Mouse (Mus musculus): ENCODE data around the gene Slc45a2. TPM values are rescaled to one million over a fixed set of nuclear protein-coding genes. Genes with fewer than 3 reads are reported as not detected.
"Not testable (repeated sequence)": the region's sequence is repeated elsewhere in the genome, so short reads cannot be mapped to it uniquely, and the experiment has no call there.

Gene Slc45a2
- not detected for total RNA-seq (2021)
- long read RNA-seq, experiment 1: 0 reads
- long read RNA-seq, experiment 2: 0 reads

- DNase-seq: no peak
These were observed at the start of gene Slc45a2 for GRCm38 (mm10) chr15:11000421-11000820. Gene Slc45a2 (plus strand): TSS chr15:11000721.

GRCm38 (mm10) chr15:10951951-10952759 is 48.4 kb upstream of the Slc45a2 start, which contains the start of gene C1qtnf3:
Gene C1qtnf3 (plus strand): TSS chr15:10952332.
- DNase-seq: peak in 1 of 2 experiments; percentile 6

- no peak for DNase-seq
These were observed 47.7 kb upstream of the Slc45a2 start for GRCm38 (mm10) chr15:10952760-10953305.

- no peak for DNase-seq
These were observed 47.1 kb upstream of the Slc45a2 start for GRCm38 (mm10) chr15:10953465-10953864.

- DNase-seq: no peak
These were observed 46.0 kb upstream of the Slc45a2 start for GRCm38 (mm10) chr15:10954381-10955016.

GRCm38 (mm10) chr15:10955156-10955555 is 45.4 kb upstream of the Slc45a2 start:
- DNase-seq: no peak

GRCm38 (mm10) chr15:10956706-10957105 is 43.8 kb upstream of the Slc45a2 start:
- no peak for DNase-seq

- no peak for DNase-seq
These were observed 41.1 kb upstream of the Slc45a2 start for GRCm38 (mm10) chr15:10959277-10960026.

GRCm38 (mm10) chr15:10960267-10960666 is 40.3 kb upstream of the Slc45a2 start:
- DNase-seq: no peak

- DNase-seq: no peak
These were observed 37.9 kb upstream of the Slc45a2 start for GRCm38 (mm10) chr15:10962601-10963000.

GRCm38 (mm10) chr15:10969439-10969838 is 31.1 kb upstream of the Slc45a2 start:
- DNase-seq: no peak

GRCm38 (mm10) chr15:10970777-10971176 is 29.7 kb upstream of the Slc45a2 start:
- no peak for DNase-seq

- no peak for DNase-seq
These were observed 23.4 kb upstream of the Slc45a2 start for GRCm38 (mm10) chr15:10977151-10977550.

- DNase-seq: peak in 1 of 2 experiments; percentile 9
These were observed 19.8 kb upstream of the Slc45a2 start for GRCm38 (mm10) chr15:10980712-10981111.

GRCm38 (mm10) chr15:10981377-10982063 is 19.0 kb upstream of the Slc45a2 start, which contains the start of gene Amacr:
Gene Amacr (plus strand): TSS chr15:10981756.
- peak; percentile 92 to 93 for DNase-seq

- DNase-seq: peak in 1 of 2 experiments; percentile 10
These were observed 18.5 kb upstream of the Slc45a2 start for GRCm38 (mm10) chr15:10982064-10982435.

GRCm38 (mm10) chr15:10985756-10986155 is 14.8 kb upstream of the Slc45a2 start:
- no peak for DNase-seq

GRCm38 (mm10) chr15:10986477-10986876 is 14.0 kb upstream of the Slc45a2 start:
- DNase-seq: not testable (repeated sequence)

GRCm38 (mm10) chr15:10990411-10990810 is 10.1 kb upstream of the Slc45a2 start:
- no peak for DNase-seq

- no peak for DNase-seq
These were observed 9.0 kb upstream of the Slc45a2 start for GRCm38 (mm10) chr15:10991566-10991965.

- DNase-seq: peak in 1 of 2 experiments; percentile 7
These were observed 689 bp upstream of the Slc45a2 start for GRCm38 (mm10) chr15:10999832-11000231.

- DNase-seq: no peak
These were observed 3.3 kb downstream of the Slc45a2 start for GRCm38 (mm10) chr15:11003791-11004190.
